11 mouse cellular contexts compared by ENCODE assay signal in genomic region chr11:107024406-107024805, GRCm38 (mm10). TPM values are rescaled to one million over a fixed set of nuclear protein-coding genes. Genes with fewer than 3 reads are reported as not detected.
DNase-seq lines count a peak whose midpoint lies in the region; ATAC-seq and TF ChIP-seq lines count a peak whose summit lies in the region.
"Had no signal": no experiment of that assay in that cellular context is flagged by ENCODE, and none has a peak within 500 bp of the region (broad histone marks: within the 10 kb centered on the region; RNA-seq: fewer than 3 reads in every experiment).

No protein-coding gene starts in this region.

- DNase-seq in kidney, adult 2 months: no peak
- DNase-seq in midbrain, postnatal 0 days (ENCODE audit: low spot score): no peak
- DNase-seq in liver, postnatal 0 days: no peak
- no peak for DNase-seq in right cerebral cortex, postnatal 10 days (ENCODE audit: low spot score in 2 of 2)
- DNase-seq: gastrocnemius, adult 2 months had no signal

- H3K4me2 ChIP-seq in kidney, embryonic 14.5 days (replicated peaks; ENCODE audit: low read depth, low read length): peak overlapping the region; percentile 93
- peak overlapping the region; percentile 87; the same call in 1 of the 2 replicates for H3K4me2 ChIP-seq in embryonic facial prominence, embryonic 15.5 days (replicated peaks)
- H3K4me2 ChIP-seq in hindbrain, embryonic 16.5 days (ENCODE audit: low read length): peak overlapping the region; percentile 82
- H3K4me2 ChIP-seq in midbrain, postnatal 0 days (ENCODE audit: low read depth, low read length, poor library complexity, severe bottlenecking): peak overlapping the region; percentile 64
- H3K4me2 ChIP-seq in liver, postnatal 0 days (ENCODE audit: low read depth, low read length): no peak overlapping the region

- WGBS in kidney, embryonic 14.5 days: 19% methylated on average over 4 of the region's 4 CpGs
- 65% methylated on average over 4 of the region's 4 CpGs for WGBS in kidney, adult 2 months
- WGBS in embryonic facial prominence, embryonic 15.5 days: 39% methylated on average over 4 of the region's 4 CpGs
- 49% methylated on average over 4 of the region's 4 CpGs for WGBS in hindbrain, embryonic 16.5 days
- WGBS in midbrain, postnatal 0 days: 71% methylated on average over 4 of the region's 4 CpGs
- 65% methylated on average over 4 of the region's 4 CpGs for WGBS in liver, postnatal 0 days (ENCODE audit: insufficient replicate concordance)

- H3K27me3 ChIP-seq in kidney, embryonic 14.5 days (ENCODE audit: control insufficient read depth, insufficient read depth, low read length): no peaks in the 10 kb centered on the region
- no peaks in the 10 kb centered on the region for H3K27me3 ChIP-seq in kidney, adult 2 months (replicated peaks; ENCODE audit: control insufficient read depth, insufficient read depth, low read length)
- 0 out of 2 replicates have a peak, but pooled peaks cover 3% of the 10 kb centered on the region for H3K27me3 ChIP-seq in embryonic facial prominence, embryonic 15.5 days
- no peaks in the 10 kb centered on the region for H3K27me3 ChIP-seq in hindbrain, embryonic 16.5 days (replicated peaks; ENCODE audit: control insufficient read depth, insufficient read depth, low read length)
- no peaks in the 10 kb centered on the region for H3K27me3 ChIP-seq in midbrain, postnatal 0 days (ENCODE audit: insufficient read depth, low read length)
- peaks cover 16% of the 10 kb centered on the region for H3K27me3 ChIP-seq in liver, postnatal 0 days (ENCODE audit: insufficient read depth, low read length)

- no peak for TF ChIP-seq EP300 in liver, postnatal 0 days (IDR thresholded peaks at IDR 0.05; ENCODE audit: low read depth)

- H3K36me3 ChIP-seq in kidney, embryonic 14.5 days (ENCODE audit: control insufficient read depth, insufficient read depth, low read length): no peaks in the 10 kb centered on the region
- H3K36me3 ChIP-seq in kidney, adult 2 months (ENCODE audit: control insufficient read depth, insufficient read depth, low read length): no peaks in the 10 kb centered on the region
- H3K36me3 ChIP-seq in embryonic facial prominence, embryonic 15.5 days: no peaks in the 10 kb centered on the region
- H3K36me3 ChIP-seq in hindbrain, embryonic 16.5 days (ENCODE audit: control insufficient read depth, insufficient read depth, low read length): no peaks in the 10 kb centered on the region
- H3K36me3 ChIP-seq in midbrain, postnatal 0 days (ENCODE audit: insufficient read depth, low read length): no peaks in the 10 kb centered on the region
- no peaks in the 10 kb centered on the region for H3K36me3 ChIP-seq in liver, postnatal 0 days (replicated peaks; ENCODE audit: insufficient read depth, low read length)

- peaks cover 30% of the 10 kb centered on the region for H3K4me1 ChIP-seq in kidney, embryonic 14.5 days (ENCODE audit: control insufficient read depth, insufficient read depth, low read length)
- H3K4me1 ChIP-seq in kidney, adult 2 months (ENCODE audit: control insufficient read depth, insufficient read depth, low read length): peaks cover 6% of the 10 kb centered on the region; the same call in 1 of the 2 replicates
- H3K4me1 ChIP-seq in embryonic facial prominence, embryonic 15.5 days: peaks cover 37% of the 10 kb centered on the region
- peaks cover 22% of the 10 kb centered on the region for H3K4me1 ChIP-seq in hindbrain, embryonic 16.5 days (ENCODE audit: control insufficient read depth, insufficient read depth, low read depth, low read length)
- H3K4me1 ChIP-seq in midbrain, postnatal 0 days (ENCODE audit: insufficient read depth, low read length): 0 out of 2 replicates have a peak, but pooled peaks cover 7% of the 10 kb centered on the region
- H3K4me1 ChIP-seq in liver, postnatal 0 days (ENCODE audit: insufficient read depth): peaks cover 17% of the 10 kb centered on the region

- peak overlapping the region; percentile 48; the same call in 1 of the 2 replicates for H3K4me3 ChIP-seq in kidney, embryonic 14.5 days (ENCODE audit: low read length)
- H3K4me3 ChIP-seq in kidney, adult 2 months (ENCODE audit: insufficient read depth, low read depth, low read length): no peak overlapping the region
- H3K4me3 ChIP-seq in embryonic facial prominence, embryonic 15.5 days (replicated peaks): no peak overlapping the region
- no peak overlapping the region; the same call in 1 of the 2 replicates for H3K4me3 ChIP-seq in hindbrain, embryonic 16.5 days (ENCODE audit: low read length)
- no peak overlapping the region for H3K4me3 ChIP-seq in midbrain, postnatal 0 days (ENCODE audit: low read depth, low read length)
- no peak overlapping the region for H3K4me3 ChIP-seq in liver, postnatal 0 days (ENCODE audit: low read depth, low read length)
- H3K4me3 ChIP-seq: gastrocnemius, adult 2 months had no signal

- no peak overlapping the region for H3K27ac ChIP-seq in kidney, embryonic 14.5 days (ENCODE audit: low read depth, low read length)
- H3K27ac ChIP-seq in kidney, adult 2 months (ENCODE audit: insufficient read depth, low read depth, low read length): no peak overlapping the region
- H3K27ac ChIP-seq in embryonic facial prominence, embryonic 15.5 days (replicated peaks): no peak overlapping the region
- no peak overlapping the region for H3K27ac ChIP-seq in hindbrain, embryonic 16.5 days (ENCODE audit: low read depth, low read length)
- H3K27ac ChIP-seq in midbrain, postnatal 0 days (ENCODE audit: low read depth, low read length): no peak overlapping the region
- H3K27ac ChIP-seq in liver, postnatal 0 days (ENCODE audit: low read depth): no peak overlapping the region
- H3K27ac ChIP-seq: gastrocnemius, adult 2 months; macrophage had no signal

- no peak overlapping the region for H3K9ac ChIP-seq in kidney, embryonic 14.5 days (ENCODE audit: low read depth, low read length)
- H3K9ac ChIP-seq in embryonic facial prominence, embryonic 15.5 days: no peak overlapping the region
- H3K9ac ChIP-seq in hindbrain, embryonic 16.5 days (ENCODE audit: low read depth, low read length): peak overlapping the region; percentile 61
- no peak overlapping the region for H3K9ac ChIP-seq in midbrain, postnatal 0 days (replicated peaks; ENCODE audit: low read length, poor library complexity, severe bottlenecking)
- H3K9ac ChIP-seq in liver, postnatal 0 days (replicated peaks): no peak overlapping the region

- TF ChIP-seq POLR2A in kidney, adult 2 months (IDR thresholded peaks at IDR 0.05; ENCODE audit: low read depth, low read length): no peak

- ATAC-seq in kidney, embryonic 14.5 days (ENCODE audit: low FRiP score, low TSS enrichment): no peak
- ATAC-seq in embryonic facial prominence, embryonic 15.5 days (ENCODE audit: insufficient number of reproducible peaks, low FRiP score, low TSS enrichment, low read depth): no peak
- ATAC-seq in hindbrain, embryonic 16.5 days: no peak
- no peak for ATAC-seq in midbrain, postnatal 0 days (ENCODE audit: low FRiP score)
- ATAC-seq in activated CD4-positive, CD25-positive, alpha-beta regulatory T cell, adult 4 months: no peak
- ATAC-seq in liver, postnatal 0 days: no peak
- ATAC-seq: inflammation-experienced regulatory T-cells, adult 6 months had no signal

- H3K9me3 ChIP-seq in kidney, embryonic 14.5 days (ENCODE audit: control insufficient read depth, low read length): no peaks in the 10 kb centered on the region
- H3K9me3 ChIP-seq in embryonic facial prominence, embryonic 15.5 days (replicated peaks): no peaks in the 10 kb centered on the region
- no peaks in the 10 kb centered on the region for H3K9me3 ChIP-seq in hindbrain, embryonic 16.5 days (ENCODE audit: control insufficient read depth, low read length)
- no peaks in the 10 kb centered on the region for H3K9me3 ChIP-seq in midbrain, postnatal 0 days (ENCODE audit: low read length)
- H3K9me3 ChIP-seq in liver, postnatal 0 days (ENCODE audit: low read length): no peaks in the 10 kb centered on the region

- TF ChIP-seq CTCF in kidney, adult 2 months (conservative IDR thresholded peaks at IDR 0.05; ENCODE audit: insufficient read depth, insufficient read length, low read depth, low read length): no peak
- no peak for TF ChIP-seq CTCF in midbrain, postnatal 0 days (IDR thresholded peaks at IDR 0.05)
- no peak for TF ChIP-seq CTCF in liver, postnatal 0 days (IDR thresholded peaks at IDR 0.05; ENCODE audit: low read depth)

RNA-seq across cellular contexts. Expression of gene 1810010H24Rik, which starts 1.1 kb away (rescaled TPM):
- polyA plus RNA-seq in kidney, embryonic 14.5 days (2014; fragmentation: Nextera tagmentation; extraction: Ambion mirVana): 3.1 and 3.4 TPM in 2 replicates
- 1.8 and 2.6 TPM in 2 replicates for polyA plus RNA-seq in kidney, adult 2 months (2012; rRNA removed)
- 4.7 and 5.0 TPM in 2 replicates for polyA plus RNA-seq in embryonic facial prominence, embryonic 15.5 days (2015; fragmentation: Nextera tagmentation; extraction: Ambion mirVana)
- polyA plus RNA-seq in hindbrain, embryonic 16.5 days (2015; fragmentation: Nextera tagmentation; extraction: Ambion mirVana): 4.7 and 5.1 TPM in 2 replicates
- total RNA-seq in midbrain, postnatal 0 days (2014; rRNA removed): 11.0 and 15.6 TPM in 2 replicates
- polyA plus RNA-seq in midbrain, postnatal 0 days (2015; fragmentation: Nextera tagmentation; extraction: Ambion mirVana): 10.9 and 11.5 TPM in 2 replicates
- polyA plus RNA-seq in activated CD4-positive, CD25-positive, alpha-beta regulatory T cell, adult 4 months (2017; shearing (Covaris generic)): 1 to 10 TPM in 1 of 2 experiments, under 1 TPM in 1; 0.46 to 1.5 TPM
- 7.3 and 10.3 TPM in 2 replicates for polyA plus RNA-seq in liver, postnatal 0 days (2015; fragmentation: Nextera tagmentation; extraction: Ambion mirVana)

RNA-seq across cellular contexts. Expression of gene Kpna2, which starts 25.1 kb away (rescaled TPM):
- polyA plus RNA-seq in kidney, embryonic 14.5 days (2014; fragmentation: Nextera tagmentation; extraction: Ambion mirVana): 403 and 460 TPM in 2 replicates
- polyA plus RNA-seq in kidney, adult 2 months (2012; rRNA removed): 11.9 and 14.1 TPM in 2 replicates
- polyA plus RNA-seq in embryonic facial prominence, embryonic 15.5 days (2015; fragmentation: Nextera tagmentation; extraction: Ambion mirVana): 244 and 280 TPM in 2 replicates
- polyA plus RNA-seq in hindbrain, embryonic 16.5 days (2015; fragmentation: Nextera tagmentation; extraction: Ambion mirVana): 132 and 165 TPM in 2 replicates
- total RNA-seq in midbrain, postnatal 0 days (2014; rRNA removed): 73.1 and 82.8 TPM in 2 replicates
- 92.7 TPM in 2 replicates for polyA plus RNA-seq in midbrain, postnatal 0 days (2015; fragmentation: Nextera tagmentation; extraction: Ambion mirVana)
- 100 to 1,000 TPM; 202 to 218 TPM for polyA plus RNA-seq in activated CD4-positive, CD25-positive, alpha-beta regulatory T cell, adult 4 months (2017; shearing (Covaris generic))
- polyA plus RNA-seq in liver, postnatal 0 days (2015; fragmentation: Nextera tagmentation; extraction: Ambion mirVana): 115 and 128 TPM in 2 replicates
